Comparison of ENCODE assay signal across 17 mouse cellular contexts in the genomic region with DNA sequence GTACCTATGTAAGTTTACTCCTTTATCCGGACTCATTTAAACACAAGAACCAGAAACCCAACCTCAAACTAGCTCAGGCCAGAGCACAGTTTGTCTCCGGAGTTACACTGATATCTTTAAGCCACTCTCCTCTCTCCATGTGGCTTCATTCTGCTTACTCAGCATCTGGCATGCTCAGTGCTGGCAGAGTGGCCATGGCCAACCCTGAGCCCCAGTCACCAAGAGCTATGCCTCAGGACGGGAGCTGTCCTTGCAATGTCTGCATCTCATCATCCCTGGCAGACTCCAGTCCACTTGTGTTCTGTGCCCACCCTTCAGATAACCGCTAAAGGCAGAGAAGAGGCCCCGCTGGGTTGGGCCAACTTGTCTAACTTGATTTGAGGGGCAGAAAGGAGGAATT.
A peak's percentile ranks its signal among the peaks of the same experiment; 100 is the strongest.
DNase-seq lines count a peak whose midpoint lies in the region; ATAC-seq and TF ChIP-seq lines count a peak whose summit lies in the region.
"Had no signal": no experiment of that assay in that cellular context is flagged by ENCODE, and none has a peak within 500 bp of the region (broad histone marks: within the 10 kb centered on the region; RNA-seq: fewer than 3 reads in every experiment).

No protein-coding gene starts in this region.

- H3K9ac ChIP-seq in heart, embryonic 12.5 days, result no peak overlapping the region
- no peak overlapping the region for H3K9ac ChIP-seq in forebrain, embryonic 16.5 days (replicated peaks; ENCODE audit: low read depth, low read length)
- H3K9ac ChIP-seq: intestine, embryonic 15.5 days; kidney, embryonic 15.5 days; liver, embryonic 13.5 days had no signal

- no peaks in the 10 kb centered on the region for H3K9me3 ChIP-seq in heart, embryonic 12.5 days (replicated peaks)
- no peaks in the 10 kb centered on the region for H3K9me3 ChIP-seq in forebrain, embryonic 16.5 days (ENCODE audit: control insufficient read depth, low read length)
- H3K9me3 ChIP-seq: intestine, embryonic 15.5 days; kidney, embryonic 15.5 days; limb, embryonic 10.5 days; liver, embryonic 13.5 days; megakaryocyte, embryonic 14.5 days had no signal

- H3K4me3 ChIP-seq in heart, embryonic 12.5 days, result no peak overlapping the region
- H3K4me3 ChIP-seq in left cerebral cortex, adult 2 months, result no peak overlapping the region
- no peak overlapping the region for H3K4me3 ChIP-seq in forebrain, embryonic 16.5 days (replicated peaks; ENCODE audit: low read length)
- H3K4me3 ChIP-seq: intestine, embryonic 15.5 days; kidney, embryonic 15.5 days; limb, embryonic 10.5 days; liver, embryonic 13.5 days; megakaryocyte, embryonic 14.5 days had no signal

- DNase-seq in adrenal gland, postnatal 10 days, result peak; percentile 35
- no peak for DNase-seq in adrenal gland, postnatal 25 days
- DNase-seq in heart, postnatal 36 days, result no peak
- peak; percentile 31 for DNase-seq in left cerebral cortex, postnatal 4 days
- no peak for DNase-seq in left cerebral cortex, adult 2 months (ENCODE audit: extremely low spot score in 1 of 2, low spot score in 2 of 2)
- DNase-seq in Muller cell, postnatal 12 days (ENCODE audit: inconsistent ontology term), result no peak
- DNase-seq: cerebellum, postnatal 14 days; layer of hippocampus, postnatal 36 days; liver, embryonic 13.5 days had no signal

- peak; percentile 53; the same call in 1 of the 2 replicates for ATAC-seq in heart, embryonic 12.5 days (ENCODE audit: insufficient number of reproducible peaks, low FRiP score)
- 0 out of 2 replicates have a peak, but pooled peaks have one; percentile 8 for ATAC-seq in forebrain, embryonic 16.5 days
- ATAC-seq: intestine, embryonic 15.5 days; lung, postnatal 0 days; Patski had no signal

- peaks cover 12% of the 10 kb centered on the region for H3K4me1 ChIP-seq in heart, embryonic 12.5 days (replicated peaks)
- H3K4me1 ChIP-seq in forebrain, embryonic 16.5 days (replicated peaks; ENCODE audit: control insufficient read depth, insufficient read depth, low read length), result peaks cover 10% of the 10 kb centered on the region
- H3K4me1 ChIP-seq: intestine, embryonic 15.5 days; liver, embryonic 13.5 days; megakaryocyte, embryonic 14.5 days had no signal

- intact Hi-C loops in heart, postnatal 36 days (cut with DNase I), result no loop called here
- intact Hi-C loops in left cerebral cortex, postnatal 4 days (cut with DNase I), result no loop called here
- intact Hi-C loops in left cerebral cortex, adult 2 months (cut with DNase I), result no loop called here

- no peaks in the 10 kb centered on the region for H3K36me3 ChIP-seq in heart, embryonic 12.5 days
- no peaks in the 10 kb centered on the region for H3K36me3 ChIP-seq in forebrain, embryonic 16.5 days (ENCODE audit: control insufficient read depth, insufficient read depth)
- H3K36me3 ChIP-seq: intestine, embryonic 15.5 days; kidney, embryonic 15.5 days; limb, embryonic 10.5 days; liver, embryonic 13.5 days had no signal

- TF ChIP-seq CTCF in left cerebral cortex, adult 2 months (IDR thresholded peaks at IDR 0.05), result no peak

- no peaks in the 10 kb centered on the region for H3K27me3 ChIP-seq in heart, embryonic 12.5 days (replicated peaks)
- no peaks in the 10 kb centered on the region for H3K27me3 ChIP-seq in forebrain, embryonic 16.5 days (replicated peaks; ENCODE audit: control insufficient read depth, insufficient read depth, low read length)
- H3K27me3 ChIP-seq: intestine, embryonic 15.5 days; kidney, embryonic 15.5 days; liver, embryonic 13.5 days; megakaryocyte, embryonic 14.5 days; Patski had no signal

- 29% methylated on average over 5 of the region's 5 CpGs for WGBS in heart, embryonic 12.5 days
- 58% methylated on average over 5 of the region's 5 CpGs for WGBS in forebrain, embryonic 16.5 days

- H3K4me2 ChIP-seq in heart, embryonic 12.5 days, result no peak overlapping the region
- no peak overlapping the region for H3K4me2 ChIP-seq in forebrain, embryonic 16.5 days (ENCODE audit: low read length)
- H3K4me2 ChIP-seq: intestine, embryonic 15.5 days; kidney, embryonic 15.5 days; liver, embryonic 13.5 days had no signal

- H3K27ac ChIP-seq in heart, embryonic 12.5 days (ENCODE audit: poor library complexity, severe bottlenecking), result no peak overlapping the region
- no peak overlapping the region for H3K27ac ChIP-seq in left cerebral cortex, adult 2 months
- no peak overlapping the region for H3K27ac ChIP-seq in forebrain, embryonic 16.5 days (ENCODE audit: low read length)
- H3K27ac ChIP-seq: intestine, embryonic 15.5 days; kidney, embryonic 15.5 days; limb, embryonic 10.5 days; liver, embryonic 13.5 days had no signal

Comparison
In these comparisons a context has a peak if more than half of its experiments do, and no peak if none do; other contexts are left out.
1. DNase-seq: peak in adrenal gland, postnatal 10 days (single experiment) and left cerebral cortex, postnatal 4 days (single experiment); none in adrenal gland, postnatal 25 days (single experiment), heart, postnatal 36 days (0 of 2), left cerebral cortex, adult 2 months (0 of 2) and Muller cell, postnatal 12 days (single experiment).